Mouse (Mus musculus) layer of hippocampus, adult 11-12 months (tissue): Measurements from ENCODE around the gene Mrnip.

Experiments
- DNase-seq: peaks from one replicate; pipeline ENCODE4 v3.0.0; 2022; ENCODE audit warnings: low spot score

The Mrnip gene

GRCm38 (mm10) chr11:50159347-50159746 is 14.9 kb upstream of the Mrnip start:
- no peak for DNase-seq

GRCm38 (mm10) chr11:50161578-50162304 is 12.5 kb upstream of the Mrnip start:
- peak; percentile 59 for DNase-seq

- no peak for DNase-seq
Observed at GRCm38 (mm10) chr11:50162338-50163050, 11.8 kb upstream of the Mrnip start.

GRCm38 (mm10) chr11:50168352-50168751 is 5.9 kb upstream of the Mrnip start:
- DNase-seq: no peak

- DNase-seq: peak; percentile 97
Observed at GRCm38 (mm10) chr11:50174730-50175187, 515 bp downstream of the Mrnip start.

- DNase-seq: no peak
Observed at GRCm38 (mm10) chr11:50176351-50176750, 2.1 kb downstream of the Mrnip start.

GRCm38 (mm10) chr11:50177111-50177510 is 2.9 kb downstream of the Mrnip start:
- no peak for DNase-seq

GRCm38 (mm10) chr11:50178532-50179488 is 4.6 kb downstream of the Mrnip start:
- DNase-seq: no peak

GRCm38 (mm10) chr11:50180478-50181231 is 6.4 kb downstream of the Mrnip start:
- no peak for DNase-seq

GRCm38 (mm10) chr11:50182702-50183101 is 8.5 kb downstream of the Mrnip start:
- DNase-seq: no peak

GRCm38 (mm10) chr11:50184788-50185187 is 10.5 kb downstream of the Mrnip start:
- DNase-seq: no peak

GRCm38 (mm10) chr11:50188682-50189081 is 14.4 kb downstream of the Mrnip start:
- no peak for DNase-seq

GRCm38 (mm10) chr11:50190362-50190761 is 16.1 kb downstream of the Mrnip start:
- DNase-seq: no peak

GRCm38 (mm10) chr11:50192278-50192677 is 18.0 kb downstream of the Mrnip start:
- no peak for DNase-seq

- no peak for DNase-seq
Observed at GRCm38 (mm10) chr11:50194070-50194469, 19.8 kb downstream of the Mrnip start.

- DNase-seq: no peak
Observed at GRCm38 (mm10) chr11:50194793-50195192, 20.5 kb downstream of the Mrnip start.

- DNase-seq: no peak
Observed at GRCm38 (mm10) chr11:50197500-50197899, 23.3 kb downstream of the Mrnip start.

- no peak for DNase-seq
Observed at GRCm38 (mm10) chr11:50198219-50198846, 24.1 kb downstream of the Mrnip start.

GRCm38 (mm10) chr11:50198916-50199315 is 24.7 kb downstream of the Mrnip start:
- no peak for DNase-seq

GRCm38 (mm10) chr11:50200613-50201012 is 26.4 kb downstream of the Mrnip start:
- DNase-seq: no peak

GRCm38 (mm10) chr11:50201590-50201989 is 27.3 kb downstream of the Mrnip start:
- DNase-seq: no peak
